Mouse (Mus musculus): Measurements from ENCODE around the gene Ntng1.

DNA sequence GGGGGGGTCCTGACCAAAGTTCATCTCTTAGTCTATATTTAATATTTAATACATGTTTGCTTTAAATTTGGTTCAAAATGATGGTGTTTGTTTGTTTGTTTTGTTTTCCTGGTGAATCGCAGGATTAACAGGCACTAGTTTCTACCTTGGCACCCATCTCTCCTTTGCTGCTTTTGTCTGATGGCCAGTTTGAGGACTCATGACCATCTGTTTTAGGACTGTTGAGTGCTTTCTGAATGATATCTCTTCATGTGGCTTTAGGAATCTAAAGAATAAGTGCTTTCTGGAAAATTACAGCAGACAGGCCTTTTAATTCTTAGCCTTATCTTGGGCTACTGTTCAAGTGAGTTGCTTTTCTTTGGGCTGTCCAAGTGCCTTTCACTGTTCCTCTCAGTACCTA is 318.0 kb downstream of the Ntng1 start:
- TF ChIP-seq CTCF (IDR thresholded peaks at IDR 0.05; ENCODE audit: extremely low read depth, insufficient read depth, low read length) (no peak), POLR2A (IDR thresholded peaks at IDR 0.05; ENCODE audit: extremely low read depth, insufficient read depth, low read length) (no peak)

Data from cortical plate, adult 2 months (tissue).